Mouse (Mus musculus) embryonic fibroblast, embryonic 13.5 days (primary cell): ENCODE results near the gene Bhlhe23.

ENCODE experiments used
- CTCF ChIP-seq: IDR thresholded peaks from 2 replicates; pipeline ENCODE4 v1.5.1; 2011; ENCODE audit warnings: mild to moderate bottlenecking, control low read depth, low read length, moderate library complexity, borderline replicate concordance; ENCODE audit not compliant: insufficient read depth
- POLR2A ChIP-seq: IDR thresholded peaks from 2 replicates; pipeline ENCODE4 v1.6.1; 2011; ENCODE audit warnings: low read depth, mild to moderate bottlenecking, control low read depth, low read length, moderate library complexity

- TF ChIP-seq CTCF, result no peak
- no peak for TF ChIP-seq POLR2A
Measured at GRCm38 (mm10) chr2:180794422-180794821, 17.7 kb upstream of the Bhlhe23 start.
